Mouse (Mus musculus): ENCODE measurements around the gene Pex5.

DNA sequence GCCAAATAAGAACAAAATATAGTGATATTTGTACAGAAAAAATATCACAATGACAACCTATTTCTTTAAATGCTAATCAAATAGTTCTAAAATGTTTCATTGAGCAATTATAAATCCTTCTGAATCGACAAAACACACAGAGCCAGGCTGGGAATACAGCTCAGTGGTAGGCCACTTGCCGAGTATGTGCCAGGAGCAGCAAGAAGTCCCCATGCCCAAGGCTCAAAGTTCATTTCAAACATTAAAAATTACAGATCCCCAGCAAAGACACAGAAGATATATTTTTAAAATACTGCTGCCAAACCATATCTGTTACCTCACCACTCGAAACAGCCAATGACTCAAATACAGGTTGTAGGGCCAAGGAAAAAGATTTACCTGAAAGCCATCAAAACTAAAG lies 3.8 kb upstream of the Pex5 start:
- TF ChIP-seq CTCF (IDR thresholded peaks at IDR 0.05; ENCODE audit: borderline replicate concordance, control insufficient read depth, extremely low read depth, insufficient read depth, low read length, poor library complexity) (no peak), POLR2A (IDR thresholded peaks at IDR 0.05; ENCODE audit: control insufficient read depth, extremely low read depth, insufficient read depth, low read length, poor library complexity) (no peak)
